Mouse (Mus musculus) liver, embryonic 14.5 days (tissue): ENCODE results near the gene Scube2. TPM values are rescaled to one million over a fixed set of nuclear protein-coding genes. Genes with fewer than 3 reads are reported as not detected.

Experiments
- ATAC-seq: fragments of 200-750 bp; cut with Nextera tagmentation; 2 replicates; pipeline ENCODE4 v1.8.0; 2017; ENCODE audit warnings: moderate number of reproducible peaks, mild to moderate bottlenecking, moderate library complexity; ENCODE audit not compliant: insufficient read depth
- DNase-seq, 3 experiments: peaks; one replicate each; pipeline ENCODE4 v3.0.0-alpha.2; 2012 to 2013; ENCODE audit warnings: low read depth in 3 of 3, low spot score in 3 of 3
- H3K27ac ChIP-seq: fragments of 300-500 bp; sonication (generic); 2 replicates; pipeline ENCODE4 v1.5.1; 2014; ENCODE audit warnings: moderate library complexity, mild to moderate bottlenecking, control low read depth, inconsistent platforms
- H3K27me3 ChIP-seq: fragments of 300-500 bp; sonication (generic); 2 replicates; pipeline ENCODE4 v1.6.1; 2014; ENCODE audit warnings: mild to moderate bottlenecking, low read length, moderate library complexity; ENCODE audit not compliant: control insufficient read depth, insufficient read depth
- H3K36me3 ChIP-seq: fragments of 300-500 bp; sonication (generic); replicated peaks from 2 replicates; pipeline ENCODE4 v1.6.1; 2014; ENCODE audit warnings: low read depth; ENCODE audit not compliant: control insufficient read depth, insufficient read depth
- H3K4me1 ChIP-seq, 2 experiments: fragments of 200-500 bp in 1 of 2; fragments of 300-500 bp in 1 of 2; sonication (generic) in 1 of 2; replicated peaks; 2 replicates each; pipeline ENCODE4 v1.6.1; 2012 to 2014; ENCODE audit warnings: antibody characterized with exemption in 1 of 2, inconsistent platforms in 1 of 2, low read length in 1 of 2; ENCODE audit not compliant: control insufficient read depth in 2 of 2, insufficient read depth in 2 of 2
- H3K4me2 ChIP-seq: fragments of 300-500 bp; sonication (generic); 2 replicates; pipeline ENCODE4 v1.6.1; 2014; ENCODE audit warnings: low read depth, mild to moderate bottlenecking, control low read depth, moderate library complexity
- H3K4me3 ChIP-seq, 2 experiments: fragments of 200-500 bp in 1 of 2; fragments of 300-500 bp in 1 of 2; sonication (generic) in 1 of 2; 2 replicates each; pipeline ENCODE4 v1.5.1; 2012 to 2014; ENCODE audit warnings: low read depth in 2 of 2, low read length in 2 of 2, mild to moderate bottlenecking in 2 of 2, control low read depth in 1 of 2, inconsistent platforms in 1 of 2, moderate library complexity in 1 of 2; ENCODE audit not compliant: insufficient read depth in 1 of 2
- H3K9ac ChIP-seq: fragments of 300-500 bp; sonication (generic); replicated peaks from 2 replicates; pipeline ENCODE4 v1.6.1; 2014; ENCODE audit warnings: mild to moderate bottlenecking, control low read depth, moderate library complexity
- H3K9me3 ChIP-seq: fragments of 300-500 bp; sonication (generic); 2 replicates; pipeline ENCODE4 v1.6.1; 2016; ENCODE audit warnings: low read length, mixed read lengths; ENCODE audit not compliant: control insufficient read depth
- CTCF ChIP-seq: IDR thresholded peaks from 2 replicates; pipeline ENCODE4 v1.5.1; 2016; ENCODE audit warnings: antibody characterized with exemption, low read depth, control low read depth
- EP300 ChIP-seq: IDR thresholded peaks from 2 replicates; pipeline ENCODE4 v1.6.1; 2016; ENCODE audit warnings: antibody characterized with exemption, low read depth
- WGBS: fragments of 180-500 bp; shearing (Covaris S2); extraction: QIAGEN DNeasy Blood & Tissue Kit; methylation state at CpG from one replicate; pipeline ENCODE4 v1.1.7; 2014; ENCODE audit not compliant: insufficient replicate concordance; 5-methylcytosine and 5-hydroxymethylcytosine counted together
- polyA plus RNA-seq, 2 experiments: library from polyadenylated mRNA; depleted of rRNA in 1 of 2; stranded (reverse) in 1 of 2; unstranded in 1 of 2; fragments of >200 nt; fragmentation: Nextera tagmentation in 1 of 2; extraction: Ambion mirVana in 1 of 2; gene quantifications; 2 replicates each; pipeline versions ENCODE4 v1.2.1 to v1.2.3; 2012 to 2014

Gene Scube2
- polyA plus RNA-seq, 2 experiments, result 0.01 to 0.03 TPM

DNA sequence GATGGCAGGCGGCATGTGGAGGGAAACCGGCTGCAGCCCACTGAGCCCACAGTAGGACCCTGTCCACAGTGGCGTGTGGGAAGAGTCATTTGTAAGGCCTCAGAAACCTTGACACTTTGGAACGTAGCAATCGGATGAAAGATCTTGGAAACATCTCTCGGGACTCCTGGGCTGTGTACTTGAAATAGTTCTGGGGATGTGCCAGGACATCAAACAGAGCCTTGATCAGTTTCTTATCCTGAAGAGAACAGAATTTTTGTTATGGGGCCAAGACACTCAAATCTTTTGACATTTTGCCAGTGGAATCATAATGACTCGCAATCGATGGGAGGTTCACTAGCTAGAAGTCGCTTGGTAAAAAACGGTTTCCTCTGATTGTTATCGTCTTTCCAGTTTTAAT lies 66.3 kb downstream of the Scube2 start:
- Histone ChIP-seq H3K4me3 (no peak overlapping the region), H3K9ac (no peak overlapping the region), H3K4me2 (no peak overlapping the region), H3K9me3 (no peaks in the 10 kb centered on the region), H3K27me3 (no peaks in the 10 kb centered on the region), H3K4me1 (no peaks in the 10 kb centered on the region), H3K27ac (no peak overlapping the region), H3K36me3 (no peaks in the 10 kb centered on the region)
- ATAC-seq, result no peak
- WGBS, result 78% methylated on average over 11 of the region's 11 CpGs
- TF ChIP-seq EP300 (no peak), CTCF (no peak)
- DNase-seq, result no peak

DNA sequence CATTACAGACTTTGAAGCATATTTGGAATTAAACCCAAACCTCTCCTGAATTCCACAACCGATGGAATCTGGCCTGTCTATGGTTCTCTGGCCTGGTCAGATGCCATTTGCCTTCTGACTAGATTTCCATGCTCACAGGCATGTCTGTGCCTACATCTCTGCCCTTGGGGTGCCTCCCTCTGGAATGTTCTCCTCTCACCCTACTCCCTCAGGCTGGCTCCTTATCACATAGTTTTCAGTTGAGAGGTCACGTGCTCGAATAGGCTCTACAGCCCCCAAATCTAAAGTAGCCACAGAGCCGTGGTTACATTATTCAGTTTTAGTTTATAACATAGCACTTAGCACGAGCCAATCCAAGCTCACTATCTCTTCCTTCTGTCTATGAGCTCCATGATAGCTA lies 69.9 kb downstream of the Scube2 start:
- Histone ChIP-seq H3K27me3 (no peaks in the 10 kb centered on the region), H3K9me3 (no peaks in the 10 kb centered on the region), H3K4me2 (no peak overlapping the region), H3K4me3 (no peak overlapping the region), H3K36me3 (no peaks in the 10 kb centered on the region), H3K4me1 (no peaks in the 10 kb centered on the region), H3K9ac (no peak overlapping the region), H3K27ac (no peak overlapping the region)
- ATAC-seq (no peak), DNase-seq (no peak)
- TF ChIP-seq EP300 (no peak), CTCF (no peak)
- 34% methylated on average over 5 of the region's 5 CpGs for WGBS

DNA sequence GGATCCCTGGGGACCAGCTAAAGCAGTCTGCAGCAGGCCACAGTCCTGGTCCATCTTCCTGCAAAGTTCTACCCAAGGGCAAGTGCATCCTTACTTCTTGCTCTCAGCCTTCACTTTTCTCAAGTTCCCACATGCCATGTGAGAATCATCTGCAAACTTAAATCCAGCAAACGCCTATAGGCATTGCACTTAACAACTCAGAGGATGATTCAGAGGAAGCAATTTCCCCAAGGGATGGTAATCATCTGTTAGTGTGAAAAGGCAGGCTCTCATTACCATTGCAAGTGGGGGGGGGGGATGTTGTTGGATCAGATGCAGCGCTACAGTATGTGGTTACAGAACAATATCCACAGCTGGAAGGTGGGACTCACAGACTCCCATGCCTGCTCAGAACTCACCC lies 70.9 kb downstream of the Scube2 start:
- H3K4me2 ChIP-seq, result no peak overlapping the region
- TF ChIP-seq CTCF (no peak), EP300 (no peak)
- no peak for ATAC-seq

DNA sequence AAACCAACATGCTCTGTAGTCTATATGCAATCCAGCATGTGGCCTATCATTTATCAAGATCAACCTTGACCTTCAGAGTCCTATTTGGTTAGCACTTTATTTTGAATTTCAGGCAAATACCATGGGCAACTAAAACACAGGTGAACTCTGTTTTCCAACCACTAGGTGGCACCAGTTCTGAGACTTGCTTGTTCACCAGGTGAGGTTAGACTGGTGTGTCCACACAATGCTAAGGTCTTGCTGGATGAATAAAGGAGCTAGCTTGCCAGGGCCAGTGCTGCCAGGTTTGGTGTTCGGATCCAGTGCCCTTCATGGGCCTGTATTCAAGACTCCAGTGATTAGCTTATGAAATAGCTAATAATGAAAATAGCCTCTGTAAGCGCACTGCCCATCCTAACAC lies 72.7 kb downstream of the Scube2 start:
- no peak overlapping the region for H3K4me2 ChIP-seq
- ATAC-seq (no peak), DNase-seq (peak in 2 of 3 experiments; percentile 38 to 51)
- no peak overlapping the region for H3K27ac ChIP-seq
- no peak overlapping the region for H3K4me3 ChIP-seq
- TF ChIP-seq EP300 (no peak), CTCF (peak; percentile 84)
- H3K27me3 ChIP-seq, result no peaks in the 10 kb centered on the region
- no peaks in the 10 kb centered on the region for H3K36me3 ChIP-seq
- WGBS, result 58% methylated on average over 2 of the region's 2 CpGs
- H3K9me3 ChIP-seq, result no peaks in the 10 kb centered on the region
- 0 out of 4 replicates have a peak, but pooled peaks cover 0 to 1% of the 10 kb centered on the region in 2 experiments for H3K4me1 ChIP-seq
- no peak overlapping the region for H3K9ac ChIP-seq

More for the DNA sequence above, 70.9 kb downstream of the Scube2 start:
- Histone ChIP-seq H3K9ac (no peak overlapping the region), H3K27me3 (no peaks in the 10 kb centered on the region), H3K36me3 (no peaks in the 10 kb centered on the region), H3K4me1 (no peaks in the 10 kb centered on the region), H3K27ac (no peak overlapping the region), H3K9me3 (no peaks in the 10 kb centered on the region), H3K4me3 (no peak overlapping the region)
- 48% methylated on average over 2 of the region's 2 CpGs for WGBS
- no peak for DNase-seq

DNA sequence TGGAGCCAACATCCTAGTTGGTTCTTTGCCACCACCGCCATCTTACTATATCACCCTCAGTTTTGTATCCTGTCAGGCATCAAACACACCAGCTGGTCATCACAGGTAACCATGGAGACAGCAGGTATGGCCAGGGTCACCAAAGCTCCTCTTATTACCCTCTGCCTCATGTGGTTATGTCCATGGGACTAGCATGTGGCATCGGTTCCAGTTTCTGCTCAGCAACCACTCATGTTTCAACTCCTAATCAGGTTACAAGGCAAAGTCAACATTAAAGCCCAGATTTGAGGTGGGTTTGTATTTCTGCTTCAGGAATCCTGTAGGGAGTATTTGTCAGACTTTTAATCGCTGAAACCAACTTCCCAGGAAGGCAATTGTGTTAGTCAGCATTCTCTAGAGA lies 74.7 kb downstream of the Scube2 start:
- no peak overlapping the region for H3K9ac ChIP-seq
- no peaks in the 10 kb centered on the region for H3K9me3 ChIP-seq
- 60% methylated on average over 3 of the region's 3 CpGs for WGBS
- TF ChIP-seq CTCF, result no peak
- no peak for TF ChIP-seq EP300
- ATAC-seq, result no peak
- no peak overlapping the region for H3K27ac ChIP-seq
- H3K27me3 ChIP-seq, result no peaks in the 10 kb centered on the region
- H3K4me2 ChIP-seq, result no peak overlapping the region
- H3K4me3 ChIP-seq, result no peak overlapping the region
- DNase-seq, result no peak
- 0 out of 4 replicates have a peak, but pooled peaks cover 0 to 2% of the 10 kb centered on the region in 2 experiments for H3K4me1 ChIP-seq
- H3K36me3 ChIP-seq, result no peaks in the 10 kb centered on the region
